Mouse (Mus musculus) left cerebral cortex, adult 2 months (tissue): ENCODE data around the gene Nup160. TPM values are rescaled to one million over a fixed set of nuclear protein-coding genes. Genes with fewer than 3 reads are reported as not detected.

Experiments used
- DNase-seq, 2 experiments: peaks; one replicate each; pipeline ENCODE4 v3.0.0; 2021 to 2022; ENCODE audit warnings: low spot score in 2 of 2, mixed read lengths in 1 of 2; ENCODE audit errors: extremely low spot score in 1 of 2
- H3K27ac ChIP-seq: fragments of 200-600 bp; 2 replicates; pipeline ENCODE4 v1.8.1; 2022
- H3K4me3 ChIP-seq: fragments of 200-600 bp; 2 replicates; pipeline ENCODE4 v1.8.1; 2022
- CTCF ChIP-seq: fragments of 200-600 bp; IDR thresholded peaks from 2 replicates; pipeline ENCODE4 v1.8.1; 2022; ENCODE audit warnings: antibody characterized with exemption, mild to moderate bottlenecking, moderate library complexity
- intact Hi-C: fragments of 180-260 bp; cut with DNase I; formaldehyde crosslinking; loops from one replicate; pipeline ENCODE4 v1.15.1; 2025
- long read RNA-seq, 2 experiments: library from polyadenylated mRNA; stranded (forward); transcript quantifications; one replicate each; pipeline ENCODE4 v2.0.0; 2021; ENCODE audit warnings: borderline mapping rate in 2 of 2
- total RNA-seq, 2 experiments: library from RNA; stranded (reverse); gene quantifications; 2 replicates each; pipeline ENCODE4 v1.2.3; 2021

Nup160 gene
- total RNA-seq = 10 to 100 TPM; 15.2 to 25.4 TPM
- long read RNA-seq, experiment 1, partial matches to known transcripts = 10 of 15 reads
- long read RNA-seq, experiment 1, other reads (novel, unspliced or antisense) = 5 of 15 reads
- long read RNA-seq, experiment 2, partial matches to known transcripts = 7 of 10 reads
- long read RNA-seq, experiment 2, other reads (novel, unspliced or antisense) = 3 of 10 reads

DNA sequence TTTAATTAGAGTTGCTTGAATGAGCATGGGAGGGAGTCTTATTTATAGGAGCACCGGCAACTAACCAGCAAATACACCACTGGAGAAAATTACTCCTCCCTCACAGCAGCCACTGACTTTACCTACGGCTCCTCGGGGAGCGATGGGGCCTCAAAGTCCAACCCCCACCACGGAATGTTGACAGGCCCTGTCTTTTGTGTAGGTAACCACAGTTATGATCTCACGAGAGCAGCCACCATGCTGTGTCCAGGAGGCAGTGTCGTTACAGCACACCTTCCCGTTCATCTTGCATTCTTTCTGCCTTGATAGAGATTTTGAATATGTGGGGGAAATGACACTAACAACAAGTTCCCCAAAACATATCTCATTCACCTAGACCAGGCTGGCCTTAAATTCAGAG lies at the start of gene Nup160:
Gene Nup160, plus strand, starts transcription at position 209 of the 400 bp plus-strand sequence.
- TF ChIP-seq CTCF = no peak
- Histone ChIP-seq H3K27ac (no peak within 1 kb of the TSS), H3K4me3 (no peak within 1 kb of the TSS)
- DNase-seq = no peak
- intact Hi-C loops = no loop called here

DNA sequence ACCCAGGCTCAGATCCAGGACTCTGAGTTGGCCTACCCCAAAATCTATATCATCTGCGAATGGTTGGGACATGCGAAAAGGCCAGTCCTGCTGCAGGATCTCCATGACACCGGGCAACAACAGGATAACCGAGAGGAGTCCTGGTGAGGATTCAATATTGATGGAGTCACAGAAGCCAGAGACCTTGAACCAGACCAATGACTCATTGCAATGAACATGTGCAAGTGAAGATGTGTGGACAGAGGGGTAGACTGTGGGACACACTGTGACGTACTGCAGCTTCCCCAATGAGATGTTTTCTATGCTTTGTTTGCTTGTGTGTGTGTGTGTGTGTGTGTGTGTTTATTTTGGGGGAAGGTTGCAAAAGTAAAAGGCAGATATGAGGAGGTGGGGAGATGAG lies 48.8 kb upstream of the Nup160 start:
- no peak for TF ChIP-seq CTCF
- Histone ChIP-seq H3K27ac (no peak overlapping the region), H3K4me3 (no peak overlapping the region)
- no peak for DNase-seq
- intact Hi-C loops = no loop called here

DNA sequence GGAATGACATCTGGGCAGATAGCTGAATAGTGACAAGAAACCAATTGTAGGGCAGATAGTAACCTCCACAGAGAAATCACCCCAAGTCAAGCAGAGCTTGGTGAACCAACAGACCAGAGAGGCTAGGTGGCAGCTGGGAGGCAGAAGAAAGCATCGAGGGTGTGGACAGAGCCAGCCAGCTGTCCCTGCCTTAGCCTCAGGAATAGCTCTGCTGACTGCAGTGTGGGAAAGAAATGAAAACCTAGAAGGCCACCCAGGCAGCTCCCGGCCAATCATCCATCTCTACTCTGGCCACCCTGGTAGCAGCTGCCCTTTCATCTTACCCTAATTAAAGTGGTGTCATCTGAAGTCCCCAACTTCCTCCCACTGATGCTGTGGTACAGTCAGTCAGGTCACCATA lies 47.5 kb upstream of the Nup160 start:
- no peak for TF ChIP-seq CTCF
- intact Hi-C loops = no loop called here
- H3K4me3 ChIP-seq = no peak overlapping the region
- no peak overlapping the region for H3K27ac ChIP-seq
- no peak for DNase-seq

DNA sequence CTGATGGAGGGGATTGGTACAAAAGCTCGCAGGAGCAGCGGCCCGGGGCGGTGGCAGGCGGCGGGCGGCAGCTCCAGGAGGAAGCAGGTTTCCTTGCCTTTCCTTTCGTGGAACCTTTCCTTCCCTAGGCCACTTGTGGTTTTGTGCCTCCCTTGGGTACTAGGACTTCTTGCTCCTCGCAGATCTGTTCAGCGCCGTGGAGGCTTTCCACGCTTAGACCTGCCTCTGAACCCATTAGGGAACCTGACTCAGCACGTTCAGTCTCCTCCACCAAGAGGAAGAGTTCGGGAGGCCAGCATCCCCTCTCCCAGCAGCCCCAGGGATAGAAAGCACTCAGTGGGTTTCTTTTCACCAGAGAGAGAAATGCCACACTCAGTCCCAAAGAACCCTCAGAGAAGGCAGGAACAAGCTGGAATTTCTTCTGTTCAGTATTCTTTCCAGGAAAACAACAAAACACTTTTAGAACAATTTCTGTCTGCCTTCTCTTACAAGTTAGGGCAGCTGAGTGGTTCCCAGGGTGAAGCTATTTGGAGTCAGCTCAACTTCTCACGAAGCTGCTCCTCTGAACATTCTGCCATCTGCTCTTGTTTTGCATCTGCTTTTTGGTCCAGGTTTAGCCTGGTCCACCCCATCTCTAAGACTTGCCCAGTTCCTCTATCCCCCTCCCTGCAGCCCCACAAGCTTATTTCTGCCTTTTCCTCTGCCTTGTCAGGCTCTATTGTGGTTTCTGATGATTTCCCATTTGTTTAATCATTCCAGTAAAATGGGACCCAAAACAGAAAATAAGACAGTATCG lies 44.9 kb upstream of the Nup160 start:
- no peak for DNase-seq
- no peak for TF ChIP-seq CTCF
- H3K4me3 ChIP-seq = no peak overlapping the region
- intact Hi-C loops = loop anchor here (5.0 kb wide), 1 partner anchor 35 kb away; no protein-coding TSS in a partner anchor
- no peak overlapping the region for H3K27ac ChIP-seq

DNA sequence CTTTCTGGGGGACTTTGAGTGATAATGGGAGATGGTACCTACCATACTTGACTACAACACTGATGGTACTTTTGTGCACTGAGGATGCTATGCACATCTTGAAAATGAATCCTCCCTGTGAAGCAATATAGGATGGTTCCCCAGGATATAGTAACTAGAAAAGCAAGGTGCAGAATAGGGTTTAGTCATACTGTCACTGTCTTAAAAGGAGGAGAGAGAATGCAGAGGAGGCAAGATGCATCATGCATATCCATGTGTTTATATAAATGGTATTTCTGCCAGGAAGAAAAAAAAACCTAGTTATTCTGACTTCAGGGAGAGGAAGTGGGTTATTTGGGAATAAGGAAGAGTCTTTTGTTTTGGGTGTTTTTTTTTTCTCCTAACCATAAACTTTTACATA lies 42.3 kb upstream of the Nup160 start:
- DNase-seq = no peak
- intact Hi-C loops = loop anchor here (5.0 kb wide), 1 partner anchor 33 kb away; no protein-coding TSS in a partner anchor
- TF ChIP-seq CTCF = no peak
- no peak overlapping the region for H3K4me3 ChIP-seq
- H3K27ac ChIP-seq = no peak overlapping the region; the same call in 1 of the 2 replicates

DNA sequence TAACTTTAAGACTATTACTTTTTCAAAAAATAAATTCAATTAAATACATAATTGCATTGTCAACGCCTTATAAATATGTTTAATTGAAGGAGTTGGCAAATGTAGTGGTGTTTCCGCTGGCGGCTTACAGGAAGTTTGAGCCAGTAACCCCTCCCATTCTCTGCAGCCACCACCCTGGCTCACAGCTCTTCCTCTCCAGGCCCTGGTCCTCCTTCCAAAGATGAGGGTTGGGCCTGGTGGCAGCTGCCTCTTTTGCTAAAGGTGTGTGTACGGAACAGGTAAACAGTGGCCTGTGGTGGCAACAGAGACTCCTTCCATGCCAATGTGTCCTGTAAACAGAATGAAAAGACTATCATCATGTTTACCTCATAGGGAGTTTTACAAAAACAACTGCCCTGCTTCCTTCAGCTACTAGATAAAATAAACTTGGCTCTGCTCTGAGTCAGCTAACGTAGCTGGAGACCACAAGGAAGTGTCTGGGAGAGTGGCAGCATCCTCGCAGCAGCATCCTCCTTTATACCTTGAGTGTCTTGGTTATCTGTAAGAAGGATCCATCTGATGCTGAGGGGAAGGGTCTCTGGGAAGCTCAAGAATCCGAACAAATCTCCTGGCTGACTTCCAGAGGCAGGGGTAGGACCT lies 41.8 kb upstream of the Nup160 start:
- DNase-seq = no peak
- intact Hi-C loops = no loop called here
- no peak overlapping the region for H3K4me3 ChIP-seq
- no peak for TF ChIP-seq CTCF
- H3K27ac ChIP-seq = peak overlapping the region; percentile 5; the same call in 1 of the 2 replicates

DNA sequence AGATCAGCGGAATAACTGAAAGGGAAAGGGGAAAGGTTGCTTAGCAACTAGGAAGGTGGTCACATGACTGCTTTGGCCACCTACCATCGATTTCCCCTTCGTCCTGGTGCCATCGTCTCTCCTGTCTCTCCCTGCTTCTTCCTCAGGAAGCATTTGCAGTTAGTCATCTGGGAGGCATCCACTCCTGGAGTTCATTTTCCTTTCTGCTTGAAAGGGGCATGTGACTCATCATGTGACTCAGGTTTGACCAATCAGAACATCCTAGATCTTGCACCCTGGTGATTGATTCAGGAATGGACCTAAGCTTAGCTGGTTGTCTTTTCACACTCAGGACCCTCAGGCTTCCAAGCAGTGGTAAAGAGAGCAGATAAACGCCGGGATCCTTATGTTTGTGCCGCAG lies 40.2 kb upstream of the Nup160 start:
- no peak for DNase-seq
- intact Hi-C loops = no loop called here
- Histone ChIP-seq H3K27ac (no peak overlapping the region), H3K4me3 (no peak overlapping the region)
- TF ChIP-seq CTCF = no peak

DNA sequence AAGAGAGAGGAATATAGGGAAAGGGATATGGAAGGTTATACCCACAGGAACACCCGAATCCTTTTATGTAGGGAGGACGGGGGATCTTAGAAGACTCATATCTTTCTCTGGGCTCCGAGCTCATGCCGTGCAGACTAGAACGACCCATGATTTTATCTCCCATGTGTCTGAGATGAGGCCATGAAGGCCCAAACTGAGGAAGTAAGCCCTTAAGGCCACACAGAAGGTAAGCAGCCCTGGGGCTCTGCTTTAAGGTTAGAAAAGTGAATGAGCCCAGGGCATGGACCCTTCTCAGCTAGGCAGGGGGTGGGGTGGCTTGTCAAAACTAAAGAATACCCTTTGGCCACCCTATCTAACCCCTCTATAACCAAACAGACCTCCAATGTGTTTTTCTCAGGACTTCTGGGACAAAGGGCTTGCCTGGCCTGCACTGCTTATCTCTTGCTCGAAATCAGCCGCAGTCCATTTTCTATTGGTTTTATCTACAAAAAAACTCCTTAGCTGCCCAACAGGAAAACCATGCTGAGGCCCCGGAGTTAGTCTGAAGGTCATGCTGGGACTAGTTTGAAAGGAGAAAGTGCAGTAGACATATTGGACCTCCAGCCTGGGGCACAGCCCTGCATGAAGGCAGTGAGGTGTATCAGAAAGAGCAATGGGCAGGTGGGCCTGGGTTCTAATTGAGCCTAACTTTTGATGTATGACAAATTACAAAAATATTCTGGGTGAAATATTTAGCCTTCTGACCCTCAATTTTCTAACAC lies 37.8 kb upstream of the Nup160 start:
- H3K4me3 ChIP-seq = no peak overlapping the region
- TF ChIP-seq CTCF = no peak
- no peak overlapping the region; the same call in 1 of the 2 replicates for H3K27ac ChIP-seq
- DNase-seq = no peak
- intact Hi-C loops = no loop called here

DNA sequence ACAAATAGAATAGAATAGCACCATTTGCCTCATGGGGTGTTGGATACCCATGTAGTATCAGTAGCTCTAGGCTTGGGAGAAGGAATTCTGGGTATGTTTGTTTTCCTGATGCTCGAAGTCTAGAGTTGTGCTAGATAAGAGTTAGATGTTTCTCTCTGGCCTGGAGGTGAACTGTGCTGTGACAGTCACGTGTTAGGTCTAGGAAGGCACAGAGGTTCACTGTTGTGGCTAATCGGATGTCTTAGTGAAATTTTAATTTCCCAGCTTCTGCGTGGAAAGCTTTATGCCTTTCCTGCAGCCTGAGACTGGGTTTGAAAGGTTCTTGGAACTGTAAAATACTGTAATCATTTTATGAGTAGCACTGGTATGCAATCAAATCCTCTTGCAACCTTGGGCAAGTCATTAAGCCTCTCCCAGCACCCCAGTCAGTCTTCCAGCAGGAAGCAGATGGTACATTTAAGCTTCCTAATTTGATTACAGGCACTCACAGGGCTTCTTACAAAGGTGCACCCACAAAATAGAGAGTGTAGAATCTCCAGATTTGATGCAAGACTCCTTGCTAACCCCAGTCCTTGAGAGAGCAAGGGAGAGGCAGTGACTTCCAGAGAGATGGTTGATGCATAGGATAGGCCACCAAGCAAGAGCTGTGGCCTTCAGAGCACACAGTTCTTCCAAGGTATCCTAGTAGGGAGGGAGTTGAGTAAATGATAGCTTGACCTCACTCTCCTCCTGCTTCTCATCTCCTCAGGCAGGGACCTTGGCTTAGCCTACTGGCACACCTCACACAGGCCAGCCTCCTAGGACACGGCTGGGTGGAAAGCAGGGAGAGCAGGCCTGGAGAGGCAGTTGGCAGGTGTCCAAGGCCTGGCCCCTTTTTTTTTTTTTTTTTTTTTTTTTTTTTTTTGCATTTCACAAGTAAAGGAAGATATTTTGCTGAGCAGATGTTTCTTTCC lies 37.0 kb upstream of the Nup160 start:
- H3K27ac ChIP-seq = no peak overlapping the region
- no peak for DNase-seq
- intact Hi-C loops = no loop called here
- TF ChIP-seq CTCF = no peak
- no peak overlapping the region for H3K4me3 ChIP-seq

DNA sequence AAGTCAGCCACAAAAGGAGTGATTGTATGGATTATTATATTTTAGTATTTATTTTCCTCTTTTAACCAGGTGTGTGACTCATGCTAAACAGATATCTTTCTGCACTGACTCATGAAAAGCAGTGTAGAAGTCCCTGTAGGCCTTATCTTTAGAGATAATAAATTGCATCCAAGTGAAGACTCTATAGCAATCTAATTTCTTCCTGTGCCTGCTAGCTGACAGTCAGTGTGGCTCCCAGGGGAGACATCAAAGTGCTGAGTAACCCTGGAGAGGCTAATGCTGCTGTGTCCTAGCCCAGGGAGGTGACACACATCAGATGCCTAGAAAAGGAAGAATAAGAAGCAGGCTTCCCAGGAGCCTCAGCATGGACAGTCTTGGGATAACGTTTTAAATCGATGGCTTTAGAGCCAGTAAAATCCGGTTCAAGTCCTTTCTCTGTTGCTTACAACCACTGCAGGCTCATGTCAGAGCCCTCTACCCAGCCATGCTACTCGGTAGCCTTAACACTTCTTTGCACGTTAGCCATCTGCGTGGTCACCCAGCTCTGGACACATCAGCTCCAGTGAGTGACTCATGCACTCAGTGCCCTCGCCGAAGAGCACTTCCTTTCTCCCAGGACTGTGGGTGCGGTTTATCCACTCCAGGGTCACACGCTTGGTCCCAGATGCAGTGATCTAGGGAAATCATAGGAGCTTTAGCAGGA lies 35.9 kb upstream of the Nup160 start:
- no peak overlapping the region for H3K27ac ChIP-seq
- DNase-seq = no peak
- no peak for TF ChIP-seq CTCF
- H3K4me3 ChIP-seq = no peak overlapping the region
- intact Hi-C loops = no loop called here
